Mouse (Mus musculus) right cerebral cortex, adult 2 months (tissue): Measurements from ENCODE around the gene Gata3.

Experiments used
- DNase-seq, 2 experiments: peaks; one replicate each; pipeline ENCODE4 v3.0.0; 2021 to 2022; ENCODE audit warnings: low spot score in 2 of 2

Gene Gata3

GRCm38 (mm10) chr2:9886031-9886430 is 3.8 kb downstream of the Gata3 start:
- DNase-seq = no peak

GRCm38 (mm10) chr2:9885217-9885770 is 4.5 kb downstream of the Gata3 start:
- DNase-seq = no peak

- no peak for DNase-seq
These were observed 5.2 kb downstream of the Gata3 start for GRCm38 (mm10) chr2:9884533-9885216.

- no peak for DNase-seq
These were observed 5.9 kb downstream of the Gata3 start for GRCm38 (mm10) chr2:9883803-9884532.

GRCm38 (mm10) chr2:9882926-9883802 is 6.7 kb downstream of the Gata3 start:
- no peak for DNase-seq

GRCm38 (mm10) chr2:9882371-9882925 is 7.4 kb downstream of the Gata3 start:
- no peak for DNase-seq

GRCm38 (mm10) chr2:9881611-9882023 is 8.2 kb downstream of the Gata3 start:
- no peak for DNase-seq

GRCm38 (mm10) chr2:9881051-9881591 is 8.7 kb downstream of the Gata3 start, which contains the start of gene 4930412O13Rik:
Gene 4930412O13Rik, plus strand, starts transcription at chr2:9881252.
- DNase-seq = no peak

GRCm38 (mm10) chr2:9880271-9880670 is 9.6 kb downstream of the Gata3 start:
- peak in 1 of 2 experiments; percentile 2 for DNase-seq

GRCm38 (mm10) chr2:9879493-9879892 is 10.3 kb downstream of the Gata3 start:
- peak in 1 of 2 experiments; percentile 34 for DNase-seq

- DNase-seq = peak in 1 of 2 experiments; percentile 20
These were observed 10.7 kb downstream of the Gata3 start for GRCm38 (mm10) chr2:9879092-9879491.

- DNase-seq = no peak
These were observed 11.2 kb downstream of the Gata3 start for GRCm38 (mm10) chr2:9878564-9879081.

GRCm38 (mm10) chr2:9877966-9878563 is 11.8 kb downstream of the Gata3 start:
- no peak for DNase-seq

GRCm38 (mm10) chr2:9877326-9877690 is 12.5 kb downstream of the Gata3 start:
- no peak for DNase-seq

- no peak for DNase-seq
These were observed 13.1 kb downstream of the Gata3 start for GRCm38 (mm10) chr2:9876621-9877325.

- no peak for DNase-seq
These were observed 14.0 kb downstream of the Gata3 start for GRCm38 (mm10) chr2:9875676-9876357.

GRCm38 (mm10) chr2:9875220-9875619 is 14.6 kb downstream of the Gata3 start:
- no peak for DNase-seq

GRCm38 (mm10) chr2:9874467-9875219 is 15.2 kb downstream of the Gata3 start:
- DNase-seq = no peak

- DNase-seq = no peak
These were observed 16.1 kb downstream of the Gata3 start for GRCm38 (mm10) chr2:9873757-9874156.
